Mouse (Mus musculus) c-Kit-positive CD71-positive TER-119-positive erythroid progenitor cells, embryonic 14.5 days (primary cell): ENCODE data around the gene Exoc3l4.
A peak's percentile ranks its signal among the peaks of the same experiment; 100 is the strongest.

ENCODE experiments used
- DNase-seq: peaks from one replicate; pipeline ENCODE4 v3.0.0-alpha.2; 2013; ENCODE audit warnings: low spot score

Exoc3l4 gene

GRCm38 (mm10) chr12:111416921-111417779 is at the start of gene Exoc3l4:
TSS of gene Exoc3l4 (plus strand) at chr12:111417017.
- DNase-seq = no peak

- no peak for DNase-seq
These were observed 49.8 kb upstream of the Exoc3l4 start for GRCm38 (mm10) chr12:111367065-111367464.

- DNase-seq = peak; percentile 36
These were observed 46.6 kb upstream of the Exoc3l4 start for GRCm38 (mm10) chr12:111370249-111370648.

GRCm38 (mm10) chr12:111371905-111372304 is 44.9 kb upstream of the Exoc3l4 start:
- no peak for DNase-seq

GRCm38 (mm10) chr12:111373411-111373810 is 43.4 kb upstream of the Exoc3l4 start:
- no peak for DNase-seq

GRCm38 (mm10) chr12:111374727-111375126 is 42.1 kb upstream of the Exoc3l4 start:
- no peak for DNase-seq

- DNase-seq = no peak
These were observed 41.3 kb upstream of the Exoc3l4 start for GRCm38 (mm10) chr12:111375559-111375958.

GRCm38 (mm10) chr12:111376053-111376452 is 40.8 kb upstream of the Exoc3l4 start:
- no peak for DNase-seq

- no peak for DNase-seq
These were observed 39.9 kb upstream of the Exoc3l4 start for GRCm38 (mm10) chr12:111376826-111377331.

GRCm38 (mm10) chr12:111377376-111377973 is 39.3 kb upstream of the Exoc3l4 start, which contains the start of gene Cdc42bpb:
TSS of gene Cdc42bpb (minus strand) at chr12:111377718.
- DNase-seq = peak; percentile 27

- no peak for DNase-seq
These were observed 38.8 kb upstream of the Exoc3l4 start for GRCm38 (mm10) chr12:111377986-111378490.

GRCm38 (mm10) chr12:111378812-111379211 is 38.0 kb upstream of the Exoc3l4 start:
- no peak for DNase-seq

- no peak for DNase-seq
These were observed 30.8 kb upstream of the Exoc3l4 start for GRCm38 (mm10) chr12:111385883-111386641.

- DNase-seq = no peak
These were observed 30.1 kb upstream of the Exoc3l4 start for GRCm38 (mm10) chr12:111386642-111387120.

GRCm38 (mm10) chr12:111387146-111387545 is 29.7 kb upstream of the Exoc3l4 start:
- no peak for DNase-seq

GRCm38 (mm10) chr12:111394008-111394407 is 22.8 kb upstream of the Exoc3l4 start:
- no peak for DNase-seq

- DNase-seq = no peak
These were observed 19.8 kb upstream of the Exoc3l4 start for GRCm38 (mm10) chr12:111396997-111397396.

- DNase-seq = peak; percentile 68
These were observed 15.2 kb upstream of the Exoc3l4 start for GRCm38 (mm10) chr12:111401454-111402184.

GRCm38 (mm10) chr12:111404880-111405279 is 11.9 kb upstream of the Exoc3l4 start:
- no peak for DNase-seq

- DNase-seq = no peak
These were observed 10.2 kb upstream of the Exoc3l4 start, which contains the start of gene Lbhd2 for GRCm38 (mm10) chr12:111406622-111407021. TSS of gene Lbhd2 (plus strand) at chr12:111406809.

GRCm38 (mm10) chr12:111409583-111409982 is 7.2 kb upstream of the Exoc3l4 start:
- DNase-seq = no peak
